Mouse (Mus musculus) E14TG2a.4 (cell line): Measurements from ENCODE around the gene Nnmt.

ENCODE experiments used
- CTCF ChIP-seq: conservative IDR thresholded peaks from 2 replicates; pipeline ENCODE4 v1.5.1; 2014; ENCODE audit warnings: low read length
- NANOG ChIP-seq: IDR thresholded peaks from 2 replicates; pipeline ENCODE4 v1.6.1; 2014; ENCODE audit warnings: borderline replicate concordance, low read length, mixed read lengths
- POU5F1 ChIP-seq: IDR thresholded peaks from 2 replicates; pipeline ENCODE4 v1.6.1; 2014; ENCODE audit warnings: low read length, borderline replicate concordance

DNA sequence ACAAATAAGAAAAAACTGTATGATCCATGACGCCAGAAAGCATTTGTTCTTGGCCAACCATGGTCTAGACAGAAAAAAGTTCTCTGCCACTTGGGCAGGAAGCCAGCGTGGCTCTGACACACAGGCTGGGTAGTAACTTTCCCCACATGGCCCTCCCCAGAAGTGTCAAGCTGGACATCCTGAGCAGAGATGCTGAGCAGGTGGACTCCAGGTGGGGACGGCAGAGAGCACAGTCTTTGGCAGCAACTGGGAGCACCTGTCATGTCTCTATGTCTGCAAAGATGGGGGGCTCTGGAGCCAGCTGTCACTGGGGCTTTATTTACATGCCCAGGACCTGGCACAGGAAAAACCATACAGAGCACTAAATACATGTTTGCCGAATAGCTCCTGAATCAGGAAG is 14.3 kb downstream of the Nnmt start:
- no peak for TF ChIP-seq CTCF
- no peak for TF ChIP-seq POU5F1
- TF ChIP-seq NANOG, result no peak
